In genomic region chr1:125701773-125702172, GRCm38 (mm10) we compare ENCODE assay signal across 12 mouse cellular contexts. TPM values are rescaled to one million over a fixed set of nuclear protein-coding genes. Genes with fewer than 3 reads are reported as not detected.
A peak's percentile ranks its signal among the peaks of the same experiment; 100 is the strongest.
DNase-seq lines count a peak whose midpoint lies in the region; ATAC-seq lines count a peak whose summit lies in the region.
"Had no signal": no experiment of that assay in that cellular context is flagged by ENCODE, and none has a peak within 500 bp of the region (broad histone marks: within the 10 kb centered on the region; RNA-seq: fewer than 3 reads in every experiment).

No protein-coding gene starts in this region.

- peak overlapping the region; percentile 33 to 67; a peak in 2 of 4 replicates for H3K27ac ChIP-seq in heart, embryonic 14.5 days (replicated peaks in 1 of 2; ENCODE audit: control insufficient read depth in 1 of 2, insufficient read depth in 1 of 2, low read depth in 2 of 2, low read length in 2 of 2)
- no peak overlapping the region for H3K27ac ChIP-seq in heart, embryonic 10.5 days
- H3K27ac ChIP-seq in intestine, embryonic 16.5 days (ENCODE audit: low read length), result no peak overlapping the region
- H3K27ac ChIP-seq: liver, embryonic 14.5 days had no signal

- peaks cover 9 to 13% of the 10 kb centered on the region in 2 experiments for H3K4me1 ChIP-seq in heart, embryonic 14.5 days (ENCODE audit: control insufficient read depth in 2 of 2, insufficient read depth in 2 of 2, low read length in 2 of 2)
- H3K4me1 ChIP-seq in heart, embryonic 10.5 days, result peaks cover 10% of the 10 kb centered on the region; the same call in 1 of the 2 replicates
- no peaks in the 10 kb centered on the region for H3K4me1 ChIP-seq in intestine, embryonic 16.5 days (ENCODE audit: control insufficient read depth, insufficient read depth, low read length)

- H3K36me3 ChIP-seq in heart, embryonic 14.5 days (ENCODE audit: control insufficient read depth, insufficient read depth, low read length), result no peaks in the 10 kb centered on the region
- H3K36me3 ChIP-seq in heart, embryonic 10.5 days, result no peaks in the 10 kb centered on the region
- no peaks in the 10 kb centered on the region for H3K36me3 ChIP-seq in intestine, embryonic 16.5 days (ENCODE audit: control insufficient read depth, insufficient read depth, low read length)

- no peak for ATAC-seq in heart, embryonic 14.5 days (ENCODE audit: insufficient number of reproducible peaks, insufficient read depth, low FRiP score, low read depth)
- ATAC-seq in intestine, embryonic 16.5 days, result peak; percentile 94

- 54% methylated on average over 7 of the region's 7 CpGs for WGBS in heart, embryonic 14.5 days
- 77% methylated on average over 7 of the region's 7 CpGs for WGBS in heart, embryonic 10.5 days
- 66% methylated on average over 7 of the region's 7 CpGs for WGBS in intestine, embryonic 16.5 days

- no peak overlapping the region for H3K4me2 ChIP-seq in heart, embryonic 14.5 days (ENCODE audit: low read length)
- no peak overlapping the region for H3K4me2 ChIP-seq in intestine, embryonic 16.5 days (ENCODE audit: low read depth, low read length)

- no peaks in the 10 kb centered on the region for H3K9me3 ChIP-seq in heart, embryonic 14.5 days (ENCODE audit: control insufficient read depth, low read length)
- H3K9me3 ChIP-seq in heart, embryonic 10.5 days, result no peaks in the 10 kb centered on the region
- H3K9me3 ChIP-seq in intestine, embryonic 16.5 days (ENCODE audit: control insufficient read depth, low read length), result no peaks in the 10 kb centered on the region

- no peaks in the 10 kb centered on the region for H3K27me3 ChIP-seq in heart, embryonic 14.5 days (ENCODE audit: control insufficient read depth, insufficient read depth, low read length)
- H3K27me3 ChIP-seq in heart, embryonic 10.5 days (ENCODE audit: insufficient read depth, poor library complexity, severe bottlenecking), result no peaks in the 10 kb centered on the region
- H3K27me3 ChIP-seq in intestine, embryonic 16.5 days (replicated peaks; ENCODE audit: control insufficient read depth, insufficient read depth, low read length), result no peaks in the 10 kb centered on the region

- DNase-seq in heart, embryonic 10.5 days (ENCODE audit: low spot score), result no peak
- DNase-seq in 3134 (ENCODE audit: extremely low read depth, insufficient read length, low spot score) (peak; percentile 77), ZHBTc4 (ENCODE audit: low read depth, low spot score) (peak; percentile 28)
- no peak for DNase-seq in right cerebral cortex, adult 18-20 months
- DNase-seq in cerebellum, adult 8-10 months, result no peak
- no peak for DNase-seq in left cerebral cortex, adult 18-20 months (ENCODE audit: low spot score in 2 of 2)
- DNase-seq: cerebellum, adult 11-12 months had no signal

- H3K9ac ChIP-seq in heart, embryonic 14.5 days (ENCODE audit: low read length), result no peak overlapping the region
- H3K9ac ChIP-seq in intestine, embryonic 16.5 days (ENCODE audit: low read depth, low read length), result no peak overlapping the region
- H3K9ac ChIP-seq: liver, embryonic 14.5 days had no signal

- H3K4me3 ChIP-seq in heart, embryonic 14.5 days (ENCODE audit: control insufficient read depth in 1 of 2, insufficient read depth in 1 of 2, low read depth in 1 of 2, low read length in 2 of 2), result no peak overlapping the region
- H3K4me3 ChIP-seq in heart, embryonic 10.5 days, result no peak overlapping the region
- H3K4me3 ChIP-seq in intestine, embryonic 16.5 days (ENCODE audit: low read length), result no peak overlapping the region

RNA-seq across cellular contexts. Expression of gene Gpr39, which starts 25.0 kb away (rescaled TPM):
- 1.2 and 1.6 TPM in 2 replicates for polyA plus RNA-seq in heart, embryonic 14.5 days (2014; fragmentation: Nextera tagmentation; extraction: Ambion mirVana)
- polyA plus RNA-seq in heart, embryonic 10.5 days (2016; fragmentation: Nextera tagmentation; extraction: Ambion mirVana), result 3.1 and 4.5 TPM in 2 replicates
- polyA plus RNA-seq in intestine, embryonic 16.5 days (2015; fragmentation: Nextera tagmentation; extraction: Ambion mirVana), result 8.7 and 9.0 TPM in 2 replicates
- total RNA-seq in left cerebral cortex, adult 18-20 months (2021), result not detected
- total RNA-seq: MEL had no signal
- polyA plus RNA-seq: neural tube, embryonic 14.5 days had no signal

Comparison
In these comparisons a context has a peak if more than half of its experiments do, and no peak if none do; other contexts are left out.
1. H3K27ac ChIP-seq: peak in heart, embryonic 14.5 days (2 of 2); none in heart, embryonic 10.5 days (single experiment) and intestine, embryonic 16.5 days (single experiment).
2. DNase-seq: peak in 3134 (single experiment) and ZHBTc4 (single experiment); none in heart, embryonic 10.5 days (single experiment), right cerebral cortex, adult 18-20 months (single experiment), cerebellum, adult 8-10 months (single experiment) and left cerebral cortex, adult 18-20 months (0 of 2).